Mouse (Mus musculus) lung, embryonic 16.5 days (tissue): ENCODE measurements around the gene Ptpro. TPM values are rescaled to one million over a fixed set of nuclear protein-coding genes. Genes with fewer than 3 reads are reported as not detected.
"Not testable (repeated sequence)": the region's sequence is repeated elsewhere in the genome, so short reads cannot be mapped to it uniquely, and the experiment has no call there.

Source experiments
- ATAC-seq: fragments of 200-750 bp; cut with Nextera tagmentation; 2 replicates; pipeline ENCODE4 v1.8.0; 2017; ENCODE audit warnings: low read depth, mild to moderate bottlenecking, moderate library complexity
- H3K27ac ChIP-seq: fragments of 300-500 bp; sonication (generic); 2 replicates; pipeline ENCODE4 v1.5.1; 2014; ENCODE audit warnings: mild to moderate bottlenecking, control low read depth, low read length
- H3K27me3 ChIP-seq: fragments of 300-500 bp; sonication (generic); 2 replicates; pipeline ENCODE4 v1.6.1; 2014; ENCODE audit warnings: low read depth, low read length, mixed read lengths; ENCODE audit not compliant: control insufficient read depth, insufficient read depth
- H3K36me3 ChIP-seq: fragments of 300-500 bp; sonication (generic); 2 replicates; pipeline ENCODE4 v1.6.1; 2014; ENCODE audit warnings: low read length; ENCODE audit not compliant: control insufficient read depth, insufficient read depth
- H3K4me1 ChIP-seq: fragments of 300-500 bp; sonication (generic); replicated peaks from 2 replicates; pipeline ENCODE4 v1.6.1; 2014; ENCODE audit warnings: low read length, mixed read lengths; ENCODE audit not compliant: control insufficient read depth, insufficient read depth
- H3K4me2 ChIP-seq: fragments of 300-500 bp; sonication (generic); 2 replicates; pipeline ENCODE4 v1.6.1; 2014; ENCODE audit warnings: low read depth, low read length, control low read depth
- H3K4me3 ChIP-seq: fragments of 300-500 bp; sonication (generic); 2 replicates; pipeline ENCODE4 v1.5.1; 2014; ENCODE audit warnings: mild to moderate bottlenecking, low read length, control low read depth
- H3K9ac ChIP-seq: fragments of 300-500 bp; sonication (generic); 2 replicates; pipeline ENCODE4 v1.6.1; 2014; ENCODE audit warnings: low read length, control low read depth
- H3K9me3 ChIP-seq: fragments of 300-500 bp; sonication (generic); 2 replicates; pipeline ENCODE4 v1.6.1; 2016; ENCODE audit warnings: low read length; ENCODE audit not compliant: control insufficient read depth
- WGBS: fragments of 180-500 bp; shearing (Covaris S2); extraction: QIAGEN DNeasy Blood & Tissue Kit; methylation state at CpG from one replicate; pipeline ENCODE4 v1.1.7; 2014; 5-methylcytosine and 5-hydroxymethylcytosine counted together
- polyA plus RNA-seq: library from polyadenylated mRNA; unstranded; fragments of >200 nt; fragmentation: Nextera tagmentation; extraction: Ambion mirVana; gene quantifications from 2 replicates; pipeline ENCODE4 v1.2.1, GENCODE M21; 2015

Gene Ptpro
- polyA plus RNA-seq, 1 experiment from 2014 or later, result 2.3 TPM

DNA sequence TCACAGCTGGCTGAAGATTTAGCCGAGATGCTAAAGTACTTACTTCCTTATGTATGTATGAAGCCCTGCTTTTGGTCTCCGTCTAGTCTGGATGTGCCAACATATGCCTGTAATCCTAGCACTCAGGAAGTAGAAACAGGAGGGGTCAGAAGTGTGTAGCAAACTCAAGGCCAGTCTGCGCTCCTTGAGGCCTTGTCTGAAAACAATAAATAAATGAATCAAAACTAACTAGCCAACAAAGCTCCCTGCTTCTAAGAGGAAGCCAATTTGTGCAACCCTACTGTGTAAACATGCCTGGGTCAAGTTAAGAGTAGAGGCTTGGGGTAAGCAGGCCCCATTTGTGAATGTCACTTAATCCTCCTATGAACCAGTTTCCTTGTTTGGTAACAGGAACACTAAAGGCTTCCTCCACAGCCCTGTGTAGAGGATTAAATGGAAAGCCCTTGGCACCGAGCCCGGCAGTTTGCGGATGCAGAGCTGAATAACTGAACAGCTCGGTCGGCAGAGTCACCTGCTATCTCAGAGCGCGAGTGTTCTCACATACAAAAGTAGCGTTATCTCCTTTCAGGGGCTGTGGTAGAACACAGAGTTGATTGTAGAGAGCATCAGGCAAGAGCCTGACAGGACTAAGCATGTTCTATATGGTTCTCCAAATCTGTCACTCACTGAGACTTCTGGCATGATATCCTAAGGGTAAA, 218.9 kb downstream of the Ptpro start:
- H3K27me3 ChIP-seq, result no peaks in the 10 kb centered on the region
- no peak overlapping the region for H3K9ac ChIP-seq
- H3K9me3 ChIP-seq, result no peaks in the 10 kb centered on the region; the same call in 1 of the 2 replicates
- no peak overlapping the region for H3K4me2 ChIP-seq
- ATAC-seq, result peak; percentile 92
- H3K4me1 ChIP-seq, result peaks cover 13% of the 10 kb centered on the region
- peaks cover 2% of the 10 kb centered on the region; the same call in 1 of the 2 replicates for H3K36me3 ChIP-seq
- H3K27ac ChIP-seq, result peak overlapping the region; percentile 69
- WGBS, result 8% methylated on average over 11 of the region's 11 CpGs
- no peak overlapping the region for H3K4me3 ChIP-seq

DNA sequence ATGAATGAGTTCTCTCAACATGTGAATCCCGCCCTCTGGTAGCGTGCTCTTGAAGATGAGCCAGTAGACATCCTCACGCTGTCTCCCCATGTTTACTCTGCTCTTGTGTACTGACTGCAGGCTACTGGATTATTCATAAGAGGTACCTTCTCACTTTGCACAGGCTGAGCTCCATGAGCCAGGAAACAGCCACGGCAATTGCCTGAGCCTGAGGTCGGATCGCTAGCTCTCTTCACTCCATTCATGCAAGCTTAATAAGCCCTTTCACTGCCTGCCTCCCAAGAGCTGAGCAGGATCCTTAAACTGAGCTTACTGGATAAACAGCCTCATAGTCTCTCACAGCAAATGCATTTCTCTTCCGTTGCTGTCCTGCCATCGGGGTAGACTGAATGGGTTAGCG, 220.0 kb downstream of the Ptpro start:
- Histone ChIP-seq H3K4me3 (no peak overlapping the region), H3K27me3 (no peaks in the 10 kb centered on the region), H3K4me1 (peaks cover 13% of the 10 kb centered on the region), H3K36me3 (peaks cover 8% of the 10 kb centered on the region), H3K4me2 (no peak overlapping the region), H3K9ac (no peak overlapping the region), H3K9me3 (peaks cover 3% of the 10 kb centered on the region; the same call in 1 of the 2 replicates), H3K27ac (no peak overlapping the region)
- no peak for ATAC-seq
- WGBS, result 83% methylated on average over 9 of the region's 9 CpGs

DNA sequence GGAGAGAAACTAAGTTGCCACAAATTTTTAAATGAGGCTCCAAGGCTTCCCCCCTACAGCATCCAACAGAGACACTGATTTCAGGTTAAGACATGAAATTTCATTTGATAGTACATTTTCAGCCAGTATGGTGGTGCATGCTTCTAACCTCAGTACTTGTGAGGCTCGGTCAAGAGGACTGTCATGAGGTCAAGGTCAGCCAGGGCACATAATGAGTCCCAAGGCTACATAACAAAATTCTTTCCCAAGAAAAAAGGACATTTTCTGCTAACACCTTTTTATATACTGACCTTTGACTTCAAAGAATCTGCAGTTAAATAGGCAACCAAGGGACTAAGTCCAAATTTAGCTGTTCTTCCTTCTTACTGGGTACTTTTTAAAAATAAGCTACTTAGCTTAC, 221.3 kb downstream of the Ptpro start:
- Histone ChIP-seq H3K4me1 (peaks cover 13% of the 10 kb centered on the region), H3K4me3 (no peak overlapping the region), H3K4me2 (no peak overlapping the region), H3K9ac (no peak overlapping the region), H3K27ac (no peak overlapping the region), H3K9me3 (peaks cover 3% of the 10 kb centered on the region; the same call in 1 of the 2 replicates), H3K27me3 (no peaks in the 10 kb centered on the region), H3K36me3 (peaks cover 8% of the 10 kb centered on the region)
- 57% methylated on average over 1 of the region's 1 CpGs for WGBS
- ATAC-seq, result no peak

DNA sequence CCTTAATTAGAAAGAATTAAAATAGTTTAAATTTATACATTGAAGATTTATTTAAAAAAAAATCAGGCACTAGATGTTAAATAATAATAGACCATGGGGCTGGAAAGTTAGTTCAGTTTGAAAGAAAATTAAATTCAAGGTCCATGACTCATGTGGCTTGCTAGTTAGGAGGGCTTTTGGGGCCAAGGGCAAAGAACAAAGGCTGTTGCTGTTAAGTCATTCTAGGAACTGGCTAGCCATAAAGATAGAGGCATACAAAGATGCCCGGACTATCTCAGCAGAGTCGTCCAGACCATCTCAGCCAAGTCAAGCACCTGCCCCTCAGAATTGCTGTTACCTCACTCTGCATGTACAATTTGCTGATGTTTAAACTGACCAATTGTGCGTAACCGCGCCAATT, 223.6 kb downstream of the Ptpro start:
- not testable (repeated sequence) for ATAC-seq, H3K4me3 ChIP-seq, H3K4me1 ChIP-seq, H3K36me3 ChIP-seq, H3K9ac ChIP-seq, H3K4me2 ChIP-seq, H3K27ac ChIP-seq, H3K9me3 ChIP-seq, H3K27me3 ChIP-seq
- 92% methylated on average over 5 of the region's 5 CpGs for WGBS

DNA sequence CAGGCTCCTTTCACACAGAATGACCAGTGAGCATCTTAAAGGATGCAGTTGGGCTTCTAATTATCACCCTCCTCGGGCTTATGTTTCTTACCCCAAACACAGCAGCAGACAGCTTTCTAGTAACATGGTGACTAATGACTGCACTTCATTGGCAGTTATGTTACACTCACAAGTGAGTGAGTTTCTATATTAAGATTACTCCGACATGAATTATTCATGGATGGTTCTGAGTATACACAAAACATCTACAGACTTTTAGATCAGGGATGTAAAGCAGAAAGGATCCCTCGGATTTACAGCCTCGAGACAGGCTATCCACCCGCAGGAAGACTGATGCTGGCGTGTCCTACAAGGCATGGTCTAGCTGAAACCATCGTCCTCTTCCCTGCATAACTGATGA, 230.8 kb downstream of the Ptpro start:
- Histone ChIP-seq H3K36me3 (peaks cover 3% of the 10 kb centered on the region; the same call in 1 of the 2 replicates), H3K4me3 (no peak overlapping the region), H3K27me3 (no peaks in the 10 kb centered on the region), H3K9me3 (no peaks in the 10 kb centered on the region), H3K27ac (no peak overlapping the region), H3K4me1 (no peaks in the 10 kb centered on the region), H3K9ac (no peak overlapping the region), H3K4me2 (no peak overlapping the region)
- ATAC-seq, result no peak
- WGBS, result 83% methylated on average over 7 of the region's 7 CpGs

DNA sequence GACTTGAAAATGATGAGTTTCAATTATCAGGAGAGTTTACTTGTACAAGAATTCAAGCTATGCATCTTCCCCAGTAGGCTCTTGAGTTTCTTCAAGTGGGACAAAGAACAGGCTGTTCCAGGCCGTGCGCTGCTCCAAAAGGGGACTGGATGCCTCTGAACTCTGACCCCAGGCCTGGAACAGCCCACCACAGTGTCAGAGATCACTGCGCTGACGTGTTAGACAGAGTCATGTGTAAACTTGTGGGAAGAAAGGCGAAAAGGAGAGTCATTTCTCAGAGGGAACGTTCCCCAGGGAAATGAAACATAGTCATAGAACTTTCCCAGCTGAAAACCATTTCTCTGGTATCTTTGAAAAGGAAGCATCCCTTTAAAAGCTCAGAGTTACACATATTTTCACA, 235.3 kb downstream of the Ptpro start:
- Histone ChIP-seq H3K9me3 (no peaks in the 10 kb centered on the region), H3K27me3 (no peaks in the 10 kb centered on the region), H3K4me1 (no peaks in the 10 kb centered on the region), H3K36me3 (no peaks in the 10 kb centered on the region), H3K4me3 (no peak overlapping the region), H3K4me2 (no peak overlapping the region), H3K9ac (no peak overlapping the region), H3K27ac (no peak overlapping the region)
- ATAC-seq, result peak; percentile 76; the same call in 1 of the 2 replicates
- WGBS, result 33% methylated on average over 6 of the region's 6 CpGs

DNA sequence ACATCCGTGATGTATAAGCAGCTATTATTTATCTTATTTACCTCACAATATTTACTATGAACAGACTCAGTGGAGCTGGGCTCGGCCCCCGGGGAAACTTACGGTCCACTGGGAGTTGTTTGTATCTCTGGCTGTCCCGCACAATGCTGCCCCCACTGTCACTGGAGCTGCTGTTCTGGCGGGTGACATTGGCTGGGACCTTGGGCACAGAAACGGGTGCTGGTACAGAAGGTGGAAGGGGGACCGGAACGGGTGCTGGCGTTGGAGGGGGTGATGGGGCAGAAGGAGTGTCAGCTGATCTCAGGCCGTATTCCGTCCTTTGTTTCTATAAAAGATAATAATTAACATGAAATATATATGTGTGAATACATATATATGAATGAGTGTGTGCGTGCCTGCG, 238.0 kb downstream of the Ptpro start:
- H3K9ac ChIP-seq, result no peak overlapping the region
- no peaks in the 10 kb centered on the region for H3K27me3 ChIP-seq
- H3K27ac ChIP-seq, result no peak overlapping the region
- no peaks in the 10 kb centered on the region for H3K9me3 ChIP-seq
- no peaks in the 10 kb centered on the region for H3K36me3 ChIP-seq
- H3K4me3 ChIP-seq, result no peak overlapping the region
- ATAC-seq, result no peak
- no peaks in the 10 kb centered on the region for H3K4me1 ChIP-seq
- H3K4me2 ChIP-seq, result no peak overlapping the region
- WGBS, result 84% methylated on average over 14 of the region's 14 CpGs

DNA sequence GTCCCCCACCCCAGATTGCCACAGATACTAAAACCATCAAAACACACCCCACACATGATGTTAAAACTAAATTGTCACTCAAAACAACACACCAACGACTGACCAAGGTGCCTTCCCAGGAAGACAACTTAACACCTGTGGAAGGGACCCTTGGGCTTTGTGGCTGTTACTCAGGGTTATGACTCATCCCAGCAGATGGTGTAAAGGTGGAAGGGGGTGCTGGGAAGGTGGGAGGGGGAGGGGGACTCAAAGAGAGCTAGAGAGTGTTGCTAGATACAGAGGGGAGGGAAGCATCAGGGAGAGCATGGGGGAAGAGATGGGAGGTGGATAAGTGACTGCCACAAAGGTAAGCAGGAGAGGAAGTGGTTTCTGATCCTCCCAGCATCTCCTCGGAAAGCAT, 239.5 kb downstream of the Ptpro start:
- H3K4me3 ChIP-seq, result no peak overlapping the region
- no peak overlapping the region for H3K4me2 ChIP-seq
- no peaks in the 10 kb centered on the region for H3K4me1 ChIP-seq
- 45% methylated on average over 2 of the region's 2 CpGs for WGBS
- H3K27me3 ChIP-seq, result no peaks in the 10 kb centered on the region
- no peak overlapping the region for H3K9ac ChIP-seq
- no peak for ATAC-seq
- no peaks in the 10 kb centered on the region for H3K36me3 ChIP-seq
- no peak overlapping the region for H3K27ac ChIP-seq
- H3K9me3 ChIP-seq, result no peaks in the 10 kb centered on the region

DNA sequence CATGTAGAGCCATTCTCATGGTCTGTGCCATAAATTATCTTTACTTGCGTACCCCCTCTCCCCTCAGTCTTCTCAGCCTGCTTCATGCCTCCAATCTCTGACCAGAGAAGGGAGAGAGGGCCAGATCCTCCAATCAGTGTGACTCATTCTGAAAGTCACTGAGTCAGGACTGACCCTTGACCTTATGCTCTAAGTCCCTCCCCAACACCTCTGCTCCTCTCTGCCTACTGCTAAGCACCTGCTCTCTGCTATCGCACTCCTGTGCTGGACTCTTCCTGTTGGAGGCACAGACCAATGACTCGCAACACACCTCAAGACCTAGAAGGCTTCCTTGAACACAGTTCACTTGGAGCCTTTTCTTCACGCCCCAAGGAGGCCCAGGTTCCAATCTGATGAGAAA, 240.5 kb downstream of the Ptpro start:
- no peak for ATAC-seq
- Histone ChIP-seq H3K9me3 (no peaks in the 10 kb centered on the region), H3K4me3 (no peak overlapping the region), H3K4me1 (no peaks in the 10 kb centered on the region), H3K27me3 (no peaks in the 10 kb centered on the region), H3K4me2 (no peak overlapping the region), H3K27ac (no peak overlapping the region), H3K9ac (no peak overlapping the region), H3K36me3 (no peaks in the 10 kb centered on the region; the same call in 1 of the 2 replicates)
- WGBS, result 95% methylated on average over 4 of the region's 4 CpGs
